Mouse (Mus musculus) liver, embryonic 15.5 days (tissue): ENCODE results near the gene Eif2d. TPM values are rescaled to one million over a fixed set of nuclear protein-coding genes. Genes with fewer than 3 reads are reported as not detected.

Experiments
- ATAC-seq: fragments of 200-750 bp; cut with Nextera tagmentation; 2 replicates; pipeline ENCODE4 v1.8.0; 2017; ENCODE audit warnings: moderate number of reproducible peaks, mild to moderate bottlenecking, moderate library complexity; ENCODE audit not compliant: insufficient read depth
- H3K27ac ChIP-seq: fragments of 300-500 bp; sonication (generic); replicated peaks from 2 replicates; pipeline ENCODE4 v1.5.1; 2015; ENCODE audit warnings: mild to moderate bottlenecking, inconsistent platforms
- H3K27me3 ChIP-seq: fragments of 300-500 bp; sonication (generic); 2 replicates; pipeline ENCODE4 v1.6.1; 2015; ENCODE audit warnings: mild to moderate bottlenecking, inconsistent platforms
- H3K36me3 ChIP-seq: fragments of 300-500 bp; sonication (generic); replicated peaks from 2 replicates; pipeline ENCODE4 v1.6.1; 2015; ENCODE audit warnings: moderate library complexity, mild to moderate bottlenecking, inconsistent platforms
- H3K4me1 ChIP-seq: fragments of 300-500 bp; sonication (generic); replicated peaks from 2 replicates; pipeline ENCODE4 v1.6.1; 2015; ENCODE audit warnings: inconsistent platforms
- H3K4me2 ChIP-seq: fragments of 300-500 bp; sonication (generic); 2 replicates; pipeline ENCODE4 v1.6.1; 2015; ENCODE audit warnings: moderate library complexity, mild to moderate bottlenecking, inconsistent platforms
- H3K4me3 ChIP-seq: fragments of 300-500 bp; sonication (generic); replicated peaks from 2 replicates; pipeline ENCODE4 v1.5.1; 2015; ENCODE audit warnings: mild to moderate bottlenecking, inconsistent platforms
- H3K9ac ChIP-seq: fragments of 300-500 bp; sonication (generic); 2 replicates; pipeline ENCODE4 v1.6.1; 2015; ENCODE audit warnings: moderate library complexity, mild to moderate bottlenecking, inconsistent platforms
- H3K9me3 ChIP-seq: fragments of 300-500 bp; sonication (generic); replicated peaks from 2 replicates; pipeline ENCODE4 v1.6.1; 2016; ENCODE audit warnings: inconsistent platforms
- WGBS: fragments of 180-500 bp; shearing (Covaris S2); methylation state at CpG from one replicate; pipeline ENCODE4 v1.1.7; 2015; ENCODE audit warnings: mixed read lengths; ENCODE audit not compliant: insufficient replicate concordance; 5-methylcytosine and 5-hydroxymethylcytosine counted together
- polyA plus RNA-seq: library from polyadenylated mRNA; unstranded; fragments of >200 nt; fragmentation: Nextera tagmentation; extraction: Ambion mirVana; gene quantifications from 2 replicates; pipeline ENCODE4 v1.2.1, GENCODE M21; 2015

Gene Eif2d
- 26.0 and 28.1 TPM in 2 replicates for polyA plus RNA-seq

DNA sequence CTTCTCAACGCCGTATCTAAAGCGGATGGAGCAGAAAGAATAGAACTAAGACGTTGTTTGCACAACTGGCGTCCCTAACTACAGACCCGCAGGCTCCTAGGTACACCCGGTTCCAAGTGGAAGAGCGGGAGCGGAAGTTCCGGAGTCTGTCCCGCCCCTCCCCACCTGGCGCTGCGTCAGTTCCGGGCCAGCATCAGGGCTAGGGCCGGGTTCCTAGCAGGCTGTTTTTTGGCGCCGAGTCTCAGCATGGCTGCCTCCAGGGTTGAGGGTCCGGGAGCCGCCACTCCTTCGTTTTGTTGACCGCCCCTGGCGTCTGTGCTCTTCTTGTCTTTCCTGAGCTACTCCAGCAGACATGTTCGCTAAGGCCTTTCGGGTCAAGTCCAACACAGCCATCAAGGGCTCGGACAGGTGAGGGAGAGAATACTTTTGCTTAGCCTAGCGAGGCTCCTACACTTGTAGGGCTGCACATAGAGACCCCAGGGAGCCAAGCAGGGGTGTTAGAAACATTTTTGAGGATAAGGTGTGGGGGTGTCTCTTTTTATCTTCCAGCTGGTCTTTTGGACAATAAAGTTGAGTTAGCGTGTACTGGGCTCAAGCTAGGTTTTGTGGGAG, at the start of gene Eif2d:
Gene Eif2d, plus strand, starts transcription at position 164 of the 612 bp plus-strand sequence.
- H3K36me3 ChIP-seq: peaks cover 7% of the 10 kb centered on the region
- WGBS: 1% methylated on average over 27 of the region's 27 CpGs
- ATAC-seq: peak; percentile 97

DNA sequence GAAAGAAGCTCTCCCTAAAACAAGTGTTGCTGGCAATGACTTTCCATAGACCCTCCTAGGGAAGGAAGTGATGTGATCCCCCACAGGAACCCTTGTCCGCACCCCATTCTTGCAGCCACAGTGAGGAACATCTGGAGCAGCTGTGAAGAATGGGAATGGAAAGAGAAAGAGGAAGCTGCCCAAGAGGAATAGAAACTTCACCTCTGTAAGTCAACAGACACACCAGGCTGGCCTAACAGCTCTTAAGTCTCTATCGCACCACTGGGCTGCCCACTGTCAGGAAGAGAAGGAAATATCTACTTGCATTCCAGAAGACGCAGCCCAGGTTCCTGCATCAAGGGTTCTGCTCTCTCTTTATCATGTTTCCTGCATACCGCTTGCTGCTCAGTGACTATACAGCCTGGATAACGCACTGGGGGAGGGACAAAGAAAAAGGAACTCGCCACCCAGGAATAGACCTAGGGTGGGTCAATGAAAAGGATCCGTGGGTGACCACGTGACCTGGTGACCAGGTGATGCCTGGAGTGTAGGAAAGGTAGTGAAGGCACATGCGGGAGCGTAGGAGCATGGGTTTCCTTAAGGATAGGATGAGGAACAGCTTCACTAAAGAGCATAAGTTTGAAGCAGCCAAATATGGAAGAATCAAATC, 49.1 kb upstream of the Eif2d start:
- Histone ChIP-seq H3K9me3 (no peaks in the 10 kb centered on the region), H3K9ac (no peak overlapping the region), H3K4me2 (peak overlapping the region; percentile 1; the same call in 1 of the 2 replicates), H3K4me1 (peaks cover 8% of the 10 kb centered on the region; the same call in 1 of the 2 replicates), H3K4me3 (no peak overlapping the region), H3K27ac (no peak overlapping the region), H3K36me3 (no peaks in the 10 kb centered on the region), H3K27me3 (peaks cover 7% of the 10 kb centered on the region; the same call in 1 of the 2 replicates)
- WGBS: 31% methylated on average over 10 of the region's 10 CpGs
- ATAC-seq: no peak

More for the DNA sequence above, at the start of gene Eif2d:
- H3K9ac ChIP-seq: peak within 1 kb of the TSS; percentile 75
- peak within 1 kb of the TSS; percentile 82 for H3K4me2 ChIP-seq
- peak within 1 kb of the TSS; percentile 75 for H3K4me3 ChIP-seq
- peaks cover 21% of the 10 kb centered on the region for H3K4me1 ChIP-seq
- no peaks in the 10 kb centered on the region for H3K9me3 ChIP-seq
- H3K27me3 ChIP-seq: no peaks in the 10 kb centered on the region
- peak within 1 kb of the TSS; percentile 66; the same call in 1 of the 2 replicates for H3K27ac ChIP-seq

DNA sequence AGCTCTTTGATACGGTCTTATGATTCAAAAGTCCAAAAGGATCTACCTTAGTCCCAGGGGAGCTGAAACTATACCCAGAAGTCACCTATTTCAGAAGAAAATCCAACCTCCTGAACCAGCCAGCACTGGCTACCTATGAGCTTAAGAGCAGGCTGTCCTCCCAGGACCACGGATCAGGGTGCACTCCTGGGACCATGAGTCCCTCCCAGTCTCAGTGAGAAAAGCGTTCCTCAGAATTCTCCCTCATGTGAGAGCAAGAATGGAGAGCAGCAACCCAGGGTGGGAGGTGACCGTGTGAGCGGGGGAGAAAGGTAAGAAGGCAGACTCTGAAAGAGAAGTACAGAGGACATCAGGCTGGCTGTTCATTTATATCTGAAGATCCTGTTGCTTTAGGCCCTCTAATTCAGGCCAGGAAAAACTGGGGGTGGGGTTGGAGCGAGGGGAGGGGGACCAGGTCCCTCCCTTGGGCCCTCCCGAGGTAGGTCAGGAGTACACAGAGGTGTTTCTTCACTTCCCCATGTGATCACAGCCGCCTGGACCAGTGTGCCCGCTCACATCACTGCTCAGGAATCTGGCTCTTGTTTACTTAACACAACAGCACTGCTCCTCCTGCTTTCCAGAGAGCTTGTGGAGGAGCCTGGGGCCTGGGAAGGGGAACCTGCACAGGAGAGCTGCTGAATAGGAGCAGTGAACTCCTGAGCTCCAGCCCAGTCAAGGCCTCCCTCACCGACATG, 45.2 kb upstream of the Eif2d start:
- Histone ChIP-seq H3K4me2 (no peak overlapping the region), H3K4me3 (no peak overlapping the region), H3K36me3 (no peaks in the 10 kb centered on the region), H3K9ac (no peak overlapping the region), H3K4me1 (peaks cover 8% of the 10 kb centered on the region; the same call in 1 of the 2 replicates), H3K27ac (no peak overlapping the region), H3K27me3 (peaks cover 7% of the 10 kb centered on the region; the same call in 1 of the 2 replicates), H3K9me3 (no peaks in the 10 kb centered on the region)
- 61% methylated on average over 10 of the region's 10 CpGs for WGBS
- peak; percentile 59 for ATAC-seq

DNA sequence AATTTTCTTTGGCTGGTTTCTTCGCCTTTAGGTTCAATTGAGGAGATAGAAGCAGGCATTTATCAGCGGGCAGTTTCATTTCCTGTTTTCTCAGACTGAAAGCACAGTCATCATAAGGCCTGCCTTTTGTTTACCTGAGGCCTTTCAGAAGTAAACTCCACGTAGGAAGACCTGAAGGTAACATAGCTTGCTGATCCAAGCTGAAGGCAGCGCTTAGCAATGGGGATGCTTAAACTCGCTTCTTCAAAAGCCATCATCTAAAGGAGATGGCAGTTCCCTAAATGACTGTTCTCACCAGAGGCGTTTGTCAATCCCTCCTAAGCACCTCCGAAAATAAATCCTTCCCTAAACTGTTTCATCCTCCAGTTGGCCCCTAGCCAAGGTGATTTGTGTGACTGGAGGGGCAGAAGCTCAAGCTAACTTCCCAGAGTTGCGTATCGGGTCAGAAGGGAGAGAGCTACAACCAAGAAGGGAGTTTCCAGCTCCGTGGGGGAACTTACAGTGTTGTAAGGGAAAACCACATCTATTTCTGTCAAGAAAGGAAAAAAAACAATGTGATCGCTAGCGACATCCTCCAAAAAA, 42.4 kb upstream of the Eif2d start:
- no peak overlapping the region for H3K4me3 ChIP-seq
- peaks cover 10% of the 10 kb centered on the region; the same call in 1 of the 2 replicates for H3K27me3 ChIP-seq
- WGBS: 32% methylated on average over 12 of the region's 12 CpGs
- ATAC-seq: no peak
- H3K4me1 ChIP-seq: no peaks in the 10 kb centered on the region
- no peaks in the 10 kb centered on the region for H3K9me3 ChIP-seq
- no peak overlapping the region for H3K9ac ChIP-seq
- H3K27ac ChIP-seq: no peak overlapping the region
- no peak overlapping the region for H3K4me2 ChIP-seq
- no peaks in the 10 kb centered on the region for H3K36me3 ChIP-seq

DNA sequence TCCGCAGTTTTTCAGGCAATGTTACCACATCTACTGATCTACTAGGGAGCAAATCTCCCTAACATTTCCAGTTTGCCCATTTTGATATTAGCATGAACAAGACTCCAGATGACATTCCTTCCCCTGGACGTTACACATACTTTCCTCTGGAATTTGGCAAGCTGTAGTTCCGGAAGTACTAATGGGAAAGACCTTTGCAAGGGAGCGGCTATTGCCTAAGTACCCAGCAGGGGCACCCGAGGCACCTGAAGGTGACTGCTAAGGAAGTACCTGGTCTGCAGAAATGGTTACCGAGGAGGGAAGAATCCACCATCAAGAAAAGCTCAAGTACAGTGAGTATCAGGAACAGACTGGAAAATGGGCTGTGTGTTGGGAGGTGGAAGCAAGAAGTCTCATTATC, 40.4 kb upstream of the Eif2d start:
- ATAC-seq: no peak
- Histone ChIP-seq H3K4me2 (no peak overlapping the region), H3K4me1 (0 out of 2 replicates have a peak, but pooled peaks cover 5% of the 10 kb centered on the region), H3K9me3 (no peaks in the 10 kb centered on the region), H3K4me3 (no peak overlapping the region), H3K9ac (no peak overlapping the region), H3K27ac (no peak overlapping the region), H3K27me3 (peaks cover 16% of the 10 kb centered on the region), H3K36me3 (no peaks in the 10 kb centered on the region)
- WGBS: 38% methylated on average over 6 of the region's 6 CpGs

DNA sequence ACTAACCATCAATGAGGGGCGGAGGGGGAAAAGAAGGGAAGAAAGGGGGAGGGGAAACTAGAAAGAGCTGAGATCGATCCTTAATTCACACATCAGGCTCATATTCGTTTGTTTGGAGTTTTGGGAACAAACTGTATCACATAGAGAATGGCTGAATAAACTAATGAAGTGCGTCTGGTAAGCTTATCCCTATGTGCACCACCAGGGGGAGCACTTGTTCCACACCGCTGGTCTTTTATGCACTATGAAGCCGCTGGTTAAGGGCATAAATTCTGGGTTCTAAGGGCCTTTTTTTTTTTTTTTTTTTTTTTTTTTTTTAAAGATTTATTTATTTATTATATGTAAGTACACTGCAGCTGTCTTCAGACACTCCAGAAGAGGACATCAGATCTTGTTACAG, 37.0 kb upstream of the Eif2d start:
- no peak overlapping the region for H3K9ac ChIP-seq
- WGBS: 7% methylated on average over 6 of the region's 6 CpGs
- H3K27me3 ChIP-seq: peaks cover 16% of the 10 kb centered on the region
- H3K9me3 ChIP-seq: no peaks in the 10 kb centered on the region
- H3K4me1 ChIP-seq: peaks cover 14% of the 10 kb centered on the region; the same call in 1 of the 2 replicates
- no peak for ATAC-seq
- no peak overlapping the region for H3K4me3 ChIP-seq
- no peak overlapping the region for H3K4me2 ChIP-seq
- H3K36me3 ChIP-seq: no peaks in the 10 kb centered on the region
- no peak overlapping the region for H3K27ac ChIP-seq

DNA sequence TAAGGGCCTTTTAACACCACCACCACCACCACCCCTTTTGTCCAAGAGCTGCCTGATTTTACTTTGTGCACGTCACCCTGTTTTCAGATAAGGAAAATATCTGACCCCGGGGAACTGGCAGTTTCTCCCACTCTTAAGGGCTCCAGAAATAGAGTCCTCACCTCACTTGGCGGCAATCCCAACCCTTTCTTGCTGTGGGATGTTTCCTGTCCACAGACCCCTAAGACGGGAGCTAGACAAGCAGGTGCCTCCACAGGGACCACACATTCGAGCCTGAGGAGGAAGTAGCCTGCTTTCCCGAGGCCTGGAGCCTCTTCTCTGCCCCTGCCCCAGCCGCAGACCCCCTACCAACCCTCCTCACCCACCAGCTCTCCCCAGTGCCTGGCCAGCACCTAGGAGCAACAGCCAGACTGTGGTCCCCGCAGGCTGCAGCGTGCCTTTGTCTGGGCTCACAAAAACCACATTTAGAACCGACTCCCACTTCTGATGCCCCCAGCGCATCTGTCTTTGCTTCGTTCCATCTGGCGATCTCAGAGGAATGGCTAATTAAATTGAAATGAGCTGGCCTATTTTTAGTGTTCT, 36.5 kb upstream of the Eif2d start:
- Histone ChIP-seq H3K4me2 (no peak overlapping the region), H3K9ac (no peak overlapping the region), H3K27ac (no peak overlapping the region), H3K4me1 (peaks cover 14% of the 10 kb centered on the region; the same call in 1 of the 2 replicates), H3K9me3 (no peaks in the 10 kb centered on the region), H3K27me3 (peaks cover 16% of the 10 kb centered on the region), H3K4me3 (no peak overlapping the region), H3K36me3 (no peaks in the 10 kb centered on the region)
- no peak for ATAC-seq
- WGBS: 39% methylated on average over 13 of the region's 13 CpGs

DNA sequence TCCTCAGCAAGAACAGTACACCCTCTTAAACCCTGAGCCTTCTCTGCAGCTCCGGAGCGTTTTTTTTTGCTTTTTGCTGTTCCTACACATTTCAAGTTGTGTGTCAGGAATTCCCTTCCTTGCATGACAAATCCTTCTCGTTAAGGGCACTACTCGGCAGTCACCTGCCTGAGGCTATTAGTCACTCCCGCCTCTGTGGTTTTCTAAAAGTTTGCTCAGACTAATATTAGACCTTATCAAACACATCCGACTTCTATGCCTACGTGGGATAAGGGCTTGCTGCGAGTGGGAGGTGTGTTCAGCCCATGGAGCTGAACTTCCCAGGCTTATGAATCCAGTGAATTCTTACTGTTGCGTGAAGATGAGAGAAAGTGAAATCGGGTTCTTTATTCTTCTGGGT, 34.5 kb upstream of the Eif2d start:
- Histone ChIP-seq H3K9me3 (no peaks in the 10 kb centered on the region), H3K27me3 (peaks cover 16% of the 10 kb centered on the region), H3K4me2 (no peak overlapping the region), H3K9ac (no peak overlapping the region), H3K4me3 (no peak overlapping the region), H3K4me1 (peaks cover 19% of the 10 kb centered on the region), H3K27ac (no peak overlapping the region), H3K36me3 (no peaks in the 10 kb centered on the region)
- no peak for ATAC-seq
- 38% methylated on average over 10 of the region's 10 CpGs for WGBS

DNA sequence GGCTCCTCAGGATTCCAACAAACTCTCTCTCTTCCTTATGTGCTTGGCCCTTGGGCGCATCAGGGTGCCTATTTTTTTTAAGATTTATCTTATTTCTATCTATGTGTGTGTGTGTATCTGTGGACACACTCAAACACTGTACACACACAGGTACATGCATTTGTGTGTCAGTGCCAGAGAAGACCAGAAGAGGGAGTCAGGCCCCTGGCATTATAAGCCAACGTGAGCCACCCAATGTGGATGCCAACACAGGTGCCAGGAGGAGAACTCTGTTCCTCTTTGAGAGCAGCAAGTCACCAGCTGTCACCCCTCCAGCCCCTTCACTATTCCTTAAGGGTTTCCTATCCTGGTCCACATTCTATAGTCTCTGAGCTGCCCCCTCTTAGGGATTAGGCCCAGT, 34.0 kb upstream of the Eif2d start:
- Histone ChIP-seq H3K4me3 (no peak overlapping the region), H3K27ac (no peak overlapping the region), H3K4me2 (no peak overlapping the region), H3K9me3 (no peaks in the 10 kb centered on the region), H3K36me3 (no peaks in the 10 kb centered on the region), H3K4me1 (peaks cover 24% of the 10 kb centered on the region), H3K9ac (no peak overlapping the region), H3K27me3 (peaks cover 17% of the 10 kb centered on the region)
- ATAC-seq: peak; percentile 47
- 29% methylated on average over 2 of the region's 2 CpGs for WGBS

DNA sequence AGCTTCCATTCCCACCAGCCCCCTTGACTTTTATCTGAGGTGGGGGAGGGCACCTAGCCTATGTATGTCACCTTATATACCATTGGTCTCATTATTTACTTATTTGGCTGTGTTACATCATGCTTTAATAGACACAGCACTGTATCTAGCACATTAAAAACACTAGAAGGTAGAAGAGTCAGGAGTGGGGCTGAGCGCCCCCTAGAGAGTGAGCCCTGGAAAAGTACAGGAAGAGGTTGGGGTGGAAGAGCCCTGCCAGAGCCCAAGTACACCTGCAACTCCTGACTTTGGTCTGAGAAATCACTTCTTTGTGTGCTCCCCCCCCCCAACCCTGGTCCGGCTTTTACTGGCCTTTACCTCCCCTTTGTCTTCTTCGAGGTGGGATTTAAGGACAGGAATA, 31.0 kb upstream of the Eif2d start:
- no peak overlapping the region for H3K4me3 ChIP-seq
- 29% methylated on average over 3 of the region's 3 CpGs for WGBS
- no peak overlapping the region for H3K9ac ChIP-seq
- no peak for ATAC-seq
- no peaks in the 10 kb centered on the region for H3K9me3 ChIP-seq
- H3K36me3 ChIP-seq: peaks cover 4% of the 10 kb centered on the region
- H3K4me1 ChIP-seq: peaks cover 48% of the 10 kb centered on the region
- no peak overlapping the region for H3K4me2 ChIP-seq
- H3K27me3 ChIP-seq: peaks cover 7% of the 10 kb centered on the region; the same call in 1 of the 2 replicates
- H3K27ac ChIP-seq: no peak overlapping the region
